Mouse (Mus musculus): ENCODE measurements around the gene Olfr19. TPM values are rescaled to one million over a fixed set of nuclear protein-coding genes. Genes with fewer than 3 reads are reported as not detected.
"Not testable (repeated sequence)": the region's sequence is repeated elsewhere in the genome, so short reads cannot be mapped to it uniquely, and the experiment has no call there.

Olfr19 gene
- not detected for polyA plus RNA-seq (2012; fragmentation: generic; extraction: Trizol)

- no peak within 1 kb of the TSS for H3ac ChIP-seq (ENCODE audit: control insufficient read depth, insufficient read length)
- no peak within 1 kb of the TSS for H3K4me3 ChIP-seq
- no peaks in the 10 kb centered on the region for H3K36me3 ChIP-seq (ENCODE audit: control insufficient read depth, insufficient read depth)
- no peaks in the 10 kb centered on the region for H3K79me2 ChIP-seq (ENCODE audit: control insufficient read depth, insufficient read depth)
- no peak within 1 kb of the TSS for H3K4me2 ChIP-seq (ENCODE audit: low read depth)
- H3K27me3 ChIP-seq (ENCODE audit: control insufficient read depth, insufficient read depth, insufficient read length) = no peaks in the 10 kb centered on the region
- TF ChIP-seq POLR2AphosphoS2 (IDR thresholded peaks at IDR 0.05; ENCODE audit: insufficient read length, low read depth) (no peak), TCF12 (IDR thresholded peaks at IDR 0.05; ENCODE audit: insufficient read depth, poor library complexity, severe bottlenecking) (no peak), SRF (IDR thresholded peaks at IDR 0.05; ENCODE audit: control insufficient read depth, insufficient read length, low read depth) (no peak), POLR2A (IDR thresholded peaks at IDR 0.05; ENCODE audit: insufficient read length, low read depth) (no peak)
These were observed at the start of gene Olfr19 for GRCm38 (mm10) chr16:16676305-16676704. Gene Olfr19 (minus strand): TSS chr16:16676405.

- TF ChIP-seq MYOG (IDR thresholded peaks at IDR 0.05; ENCODE audit: control insufficient read depth in 1 of 3, insufficient read depth in 1 of 3, insufficient read length in 2 of 3, low read depth in 2 of 3) (no peak), CEBPB (IDR thresholded peaks at IDR 0.05; ENCODE audit: insufficient read depth, poor library complexity, severe bottlenecking) (no peak), POLR2A (IDR thresholded peaks at IDR 0.05; ENCODE audit: insufficient read length, low read depth) (no peak), MYOD1 (IDR thresholded peaks at IDR 0.05; ENCODE audit: control insufficient read depth in 1 of 3, insufficient read length in 2 of 3, low read depth in 2 of 3) (no peak)
- no peaks in the 10 kb centered on the region for H3K27me3 ChIP-seq (ENCODE audit: control insufficient read depth, insufficient read depth, insufficient read length)
- no peak overlapping the region for H3K4me2 ChIP-seq (ENCODE audit: low read depth)
These were observed 8.8 kb upstream of the Olfr19 start for GRCm38 (mm10) chr16:16684975-16685374.

GRCm38 (mm10) chr16:16684053-16684452 lies 7.8 kb upstream of the Olfr19 start:
- TF ChIP-seq SRF (IDR thresholded peaks at IDR 0.05; ENCODE audit: control insufficient read depth, insufficient read length, low read depth) = no peak
- TF ChIP-seq MAX (IDR thresholded peaks at IDR 0.05; ENCODE audit: low read depth) = no peak
- no peak for TF ChIP-seq TCF3 (IDR thresholded peaks at IDR 0.05; ENCODE audit: insufficient read length, low read depth)
- TF ChIP-seq TCF12 (IDR thresholded peaks at IDR 0.05; ENCODE audit: insufficient read depth, poor library complexity, severe bottlenecking) = no peak
- TF ChIP-seq POLR2AphosphoS2 (IDR thresholded peaks at IDR 0.05; ENCODE audit: insufficient read length, low read depth) = no peak
- TF ChIP-seq MYOD1 (IDR thresholded peaks at IDR 0.05; ENCODE audit: control insufficient read depth in 1 of 3, insufficient read length in 2 of 3, low read depth in 2 of 3) = no peak
- TF ChIP-seq CEBPB (IDR thresholded peaks at IDR 0.05; ENCODE audit: insufficient read depth, poor library complexity, severe bottlenecking) = no peak
- no peak for TF ChIP-seq E2F4 (IDR thresholded peaks at IDR 0.05; ENCODE audit: insufficient read depth)
- no peak for TF ChIP-seq MYOG (IDR thresholded peaks at IDR 0.05; ENCODE audit: control insufficient read depth in 1 of 3, insufficient read depth in 1 of 3, insufficient read length in 2 of 3, low read depth in 2 of 3)
- no peak for TF ChIP-seq POLR2A (IDR thresholded peaks at IDR 0.05; ENCODE audit: insufficient read length, low read depth)
- TF ChIP-seq REST (IDR thresholded peaks at IDR 0.05; ENCODE audit: insufficient read depth, insufficient read length) = no peak
- TF ChIP-seq USF1 (IDR thresholded peaks at IDR 0.05; ENCODE audit: low read depth) = no peak
- H3K36me3 ChIP-seq (ENCODE audit: control insufficient read depth, insufficient read depth) = no peaks in the 10 kb centered on the region
- no peak overlapping the region for H3ac ChIP-seq (ENCODE audit: control insufficient read depth, insufficient read length)
- H3K4me3 ChIP-seq = no peak overlapping the region
- no peaks in the 10 kb centered on the region for H3K79me2 ChIP-seq (ENCODE audit: control insufficient read depth, insufficient read depth)
- no peak overlapping the region for H3K4me2 ChIP-seq (ENCODE audit: low read depth)
- no peaks in the 10 kb centered on the region for H3K27me3 ChIP-seq (ENCODE audit: control insufficient read depth, insufficient read depth, insufficient read length)

More at GRCm38 (mm10) chr16:16684975-16685374, 8.8 kb upstream of the Olfr19 start:
- Histone ChIP-seq H3K79me2 (ENCODE audit: control insufficient read depth, insufficient read depth) (no peaks in the 10 kb centered on the region), H3K4me3 (no peak overlapping the region), H3ac (ENCODE audit: control insufficient read depth, insufficient read length) (no peak overlapping the region), H3K36me3 (ENCODE audit: control insufficient read depth, insufficient read depth) (no peaks in the 10 kb centered on the region)

- Histone ChIP-seq H3K36me3 (ENCODE audit: control insufficient read depth, insufficient read depth) (no peaks in the 10 kb centered on the region), H3K4me2 (ENCODE audit: low read depth) (no peak overlapping the region)
- TF ChIP-seq E2F4 (IDR thresholded peaks at IDR 0.05; ENCODE audit: insufficient read depth) (no peak), POLR2A (IDR thresholded peaks at IDR 0.05; ENCODE audit: insufficient read length, low read depth) (no peak), CEBPB (IDR thresholded peaks at IDR 0.05; ENCODE audit: insufficient read depth, poor library complexity, severe bottlenecking) (no peak), SRF (IDR thresholded peaks at IDR 0.05; ENCODE audit: control insufficient read depth, insufficient read length, low read depth) (no peak), TCF12 (IDR thresholded peaks at IDR 0.05; ENCODE audit: insufficient read depth, poor library complexity, severe bottlenecking) (no peak), USF1 (IDR thresholded peaks at IDR 0.05; ENCODE audit: low read depth) (no peak), MYOG (IDR thresholded peaks at IDR 0.05; ENCODE audit: control insufficient read depth in 1 of 3, insufficient read depth in 1 of 3, insufficient read length in 2 of 3, low read depth in 2 of 3) (no peak), TCF3 (IDR thresholded peaks at IDR 0.05; ENCODE audit: insufficient read length, low read depth) (no peak), REST (IDR thresholded peaks at IDR 0.05; ENCODE audit: insufficient read depth, insufficient read length) (no peak), MAX (IDR thresholded peaks at IDR 0.05; ENCODE audit: low read depth) (no peak)
These were observed 11.2 kb downstream of the Olfr19 start for GRCm38 (mm10) chr16:16664994-16665393.

GRCm38 (mm10) chr16:16664516-16664915 lies 11.7 kb downstream of the Olfr19 start:
- H3K79me2 ChIP-seq (ENCODE audit: control insufficient read depth, insufficient read depth); H3K36me3 ChIP-seq (ENCODE audit: control insufficient read depth, insufficient read depth); H3ac ChIP-seq (ENCODE audit: control insufficient read depth, insufficient read length); H3K4me2 ChIP-seq (ENCODE audit: low read depth); H3K4me3 ChIP-seq; H3K27me3 ChIP-seq (ENCODE audit: control insufficient read depth, insufficient read depth, insufficient read length): not testable (repeated sequence)

More at GRCm38 (mm10) chr16:16664994-16665393, 11.2 kb downstream of the Olfr19 start:
- H3ac ChIP-seq (ENCODE audit: control insufficient read depth, insufficient read length) = no peak overlapping the region
- no peak overlapping the region for H3K4me3 ChIP-seq
- H3K27me3 ChIP-seq (ENCODE audit: control insufficient read depth, insufficient read depth, insufficient read length) = no peaks in the 10 kb centered on the region
- no peaks in the 10 kb centered on the region for H3K79me2 ChIP-seq (ENCODE audit: control insufficient read depth, insufficient read depth)

All from myocyte (in vitro differentiated cells).